Mouse (Mus musculus): Measurements from ENCODE around the gene Mcat.
"Not testable (repeated sequence)": the region's sequence is repeated elsewhere in the genome, so short reads cannot be mapped to it uniquely, and the experiment has no call there.

The Mcat gene

GRCm38 (mm10) chr15:83509950-83510804 lies 53.4 kb downstream of the Mcat start:
- no peak for DNase-seq (ENCODE audit: low spot score)

- not testable (repeated sequence) for DNase-seq (ENCODE audit: low spot score)
Observed at GRCm38 (mm10) chr15:83501483-83501882, 62.1 kb downstream of the Mcat start.

- peak; percentile 33 for DNase-seq (ENCODE audit: low spot score)
Observed at GRCm38 (mm10) chr15:83500352-83500751, 63.2 kb downstream of the Mcat start.

- no peak for DNase-seq (ENCODE audit: low spot score)
Observed at GRCm38 (mm10) chr15:83499211-83499755, 64.3 kb downstream of the Mcat start.

GRCm38 (mm10) chr15:83497299-83497698 lies 66.3 kb downstream of the Mcat start:
- no peak for DNase-seq (ENCODE audit: low spot score)
